In genomic region chr7:139789718-139790117, GRCm38 (mm10) we compare ENCODE assay signal across 22 mouse cellular contexts. TPM values are rescaled to one million over a fixed set of nuclear protein-coding genes. Genes with fewer than 3 reads are reported as not detected.
"Had no signal": no experiment of that assay in that cellular context is flagged by ENCODE, and none has a peak within 500 bp of the region (broad histone marks: within the 10 kb centered on the region; RNA-seq: fewer than 3 reads in every experiment).

No protein-coding gene starts in this region.

- H3K27me3 ChIP-seq: liver, embryonic 13.5 days had no signal

- H3K4me2 ChIP-seq: liver, embryonic 13.5 days; midbrain, embryonic 11.5 days had no signal

- H3K36me3 ChIP-seq: liver, embryonic 13.5 days had no signal

- H3K4me1 ChIP-seq: liver, embryonic 13.5 days had no signal

- H3K4me3 ChIP-seq: left cerebral cortex, adult 2 months; liver, embryonic 13.5 days had no signal

- H3K9ac ChIP-seq: liver, embryonic 13.5 days had no signal

- H3K27ac ChIP-seq: left cerebral cortex, adult 2 months; liver, embryonic 13.5 days; stomach, postnatal 0 days had no signal

- H3K9me3 ChIP-seq: liver, embryonic 13.5 days had no signal

- DNase-seq: kidney, adult 2 months; kidney, postnatal 14 days; kidney, postnatal 4 days; layer of hippocampus, postnatal 36 days; liver, embryonic 13.5 days; lung, adult 2 months; lung, postnatal 14 days; lung, postnatal 4 days; midbrain, embryonic 14.5 days; right cerebral cortex, adult 18-20 months; right cerebral cortex, postnatal 14 days; right cerebral cortex, postnatal 4 days; thymus, adult 2 months; thymus, postnatal 36 days had no signal

RNA-seq across cellular contexts. Expression of gene Adgra1, which starts 44.3 kb away (rescaled TPM):
- total RNA-seq: liver, adult 2 months; megakaryocyte progenitor cell, adult 5-6 weeks; megakaryocyte-erythroid progenitor cell, adult 5-6 weeks had no signal
- polyA plus RNA-seq: limb, embryonic 11.5 days; liver, adult 2 months; liver, embryonic 13.5 days; lung, embryonic 16.5 days had no signal
